In the genomic region with DNA sequence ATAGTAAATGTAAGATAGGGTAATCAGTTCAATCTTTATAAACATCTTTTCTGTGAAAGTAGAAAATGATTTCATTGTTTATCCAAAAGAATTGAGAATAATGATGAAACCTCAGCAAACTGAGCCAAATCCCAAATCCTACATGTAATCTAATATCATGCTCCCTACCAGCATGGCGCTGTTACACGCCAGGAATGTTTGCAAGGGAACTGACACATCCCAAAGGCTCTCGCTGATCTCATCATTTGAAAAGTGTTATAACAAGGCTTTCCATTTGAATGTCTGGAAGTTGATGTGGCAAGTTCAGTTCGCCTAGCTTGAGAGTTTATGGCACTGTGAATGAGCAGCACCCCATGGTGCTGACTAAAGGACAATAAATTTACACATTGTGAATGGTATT, we compare ENCODE assay signal across 23 mouse cellular contexts.
DNase-seq lines count a peak whose midpoint lies in the region; ATAC-seq and TF ChIP-seq lines count a peak whose summit lies in the region.
"Had no signal": no experiment of that assay in that cellular context is flagged by ENCODE, and none has a peak within 500 bp of the region (broad histone marks: within the 10 kb centered on the region; RNA-seq: fewer than 3 reads in every experiment).

No protein-coding gene starts in this region.

- DNase-seq in embryonic facial prominence, embryonic 14.5 days (ENCODE audit: low spot score), result peak; percentile 65
- DNase-seq in embryonic facial prominence, embryonic 10.5 days (ENCODE audit: low spot score), result no peak
- DNase-seq in 3T3-L1 (ENCODE audit: low read depth, low spot score), result peak; percentile 58
- DNase-seq in right cerebral cortex, postnatal 10 days (ENCODE audit: low spot score in 2 of 2), result no peak
- no peak for DNase-seq in embryo, embryonic 11 days
- DNase-seq: adrenal gland, postnatal 25 days; cerebellum, adult 18-20 months; cerebellum, postnatal 10 days; kidney, adult 9 months; kidney, postnatal 14 days; layer of hippocampus, adult 9-11 months; liver; lung, embryonic 14.5 days; lung, postnatal 36 days had no signal

- no peak overlapping the region for H3K4me3 ChIP-seq in embryonic facial prominence, embryonic 14.5 days (ENCODE audit: low read depth, low read length)
- no peak overlapping the region for H3K4me3 ChIP-seq in embryonic facial prominence, embryonic 10.5 days
- no peak overlapping the region for H3K4me3 ChIP-seq in embryonic fibroblast, embryonic 13.5 days (ENCODE audit: insufficient read depth, low read length)
- no peak overlapping the region for H3K4me3 ChIP-seq in myocyte
- H3K4me3 ChIP-seq: liver, embryonic 15.5 days had no signal

- 51% methylated on average over 4 of the region's 4 CpGs for WGBS in embryonic facial prominence, embryonic 14.5 days
- 85% methylated on average over 4 of the region's 4 CpGs for WGBS in embryonic facial prominence, embryonic 10.5 days

- no peaks in the 10 kb centered on the region for H3K9me3 ChIP-seq in embryonic facial prominence, embryonic 14.5 days (ENCODE audit: control insufficient read depth, low read length)
- H3K9me3 ChIP-seq in embryonic facial prominence, embryonic 10.5 days, result no peaks in the 10 kb centered on the region
- H3K9me3 ChIP-seq: G1E; liver, embryonic 15.5 days had no signal

- TF ChIP-seq CTCF in embryonic fibroblast, embryonic 13.5 days (IDR thresholded peaks at IDR 0.05; ENCODE audit: borderline replicate concordance, insufficient read depth, low read length), result no peak

- ATAC-seq in embryonic facial prominence, embryonic 14.5 days (ENCODE audit: low read depth), result no peak
- ATAC-seq: forebrain, embryonic 16.5 days; intestine, postnatal 0 days had no signal

- H3K36me3 ChIP-seq in embryonic facial prominence, embryonic 14.5 days (ENCODE audit: control insufficient read depth, insufficient read depth, low read length), result 0 out of 2 replicates have a peak, but pooled peaks cover 3% of the 10 kb centered on the region
- H3K36me3 ChIP-seq in embryonic facial prominence, embryonic 10.5 days (replicated peaks), result no peaks in the 10 kb centered on the region
- H3K36me3 ChIP-seq in myocyte (ENCODE audit: control insufficient read depth, insufficient read depth), result no peaks in the 10 kb centered on the region
- H3K36me3 ChIP-seq: G1E; liver, embryonic 15.5 days had no signal

- H3K4me2 ChIP-seq in embryonic facial prominence, embryonic 14.5 days (ENCODE audit: low read depth, low read length), result no peak overlapping the region
- peak overlapping the region; percentile 62 for H3K4me2 ChIP-seq in myocyte (ENCODE audit: low read depth)
- H3K4me2 ChIP-seq: heart, embryonic 11.5 days; hindbrain, embryonic 14.5 days; liver, embryonic 15.5 days; lung, embryonic 14.5 days; midbrain, embryonic 11.5 days had no signal

- no peak overlapping the region for H3K9ac ChIP-seq in embryonic facial prominence, embryonic 14.5 days (ENCODE audit: low read depth, low read length)
- H3K9ac ChIP-seq: hindbrain, embryonic 14.5 days; liver, embryonic 15.5 days; lung, embryonic 14.5 days had no signal

- H3K27me3 ChIP-seq in embryonic facial prominence, embryonic 14.5 days (replicated peaks; ENCODE audit: control insufficient read depth, insufficient read depth, low read length), result no peaks in the 10 kb centered on the region
- no peaks in the 10 kb centered on the region for H3K27me3 ChIP-seq in embryonic facial prominence, embryonic 10.5 days (replicated peaks; ENCODE audit: low read depth, poor library complexity, severe bottlenecking)
- H3K27me3 ChIP-seq in myocyte (ENCODE audit: control insufficient read depth, insufficient read depth, insufficient read length), result no peaks in the 10 kb centered on the region
- H3K27me3 ChIP-seq: liver, embryonic 15.5 days had no signal

- no peak overlapping the region for H3K27ac ChIP-seq in embryonic facial prominence, embryonic 14.5 days (replicated peaks; ENCODE audit: low read depth, low read length)
- no peak overlapping the region for H3K27ac ChIP-seq in embryonic facial prominence, embryonic 10.5 days (replicated peaks)
- peak overlapping the region; percentile 67 for H3K27ac ChIP-seq in embryonic fibroblast, embryonic 13.5 days (ENCODE audit: insufficient read depth, low read length)
- H3K27ac ChIP-seq: hindbrain, embryonic 14.5 days; liver, embryonic 15.5 days had no signal

- no peak overlapping the region for H3ac ChIP-seq in myocyte (ENCODE audit: control insufficient read depth, insufficient read length)

- H3K79me2 ChIP-seq in myocyte (ENCODE audit: control insufficient read depth, insufficient read depth), result no peaks in the 10 kb centered on the region

- no peak for TF ChIP-seq POLR2A in embryonic fibroblast, embryonic 13.5 days (IDR thresholded peaks at IDR 0.05; ENCODE audit: low read depth, low read length)
- TF ChIP-seq POLR2A in myocyte (IDR thresholded peaks at IDR 0.05; ENCODE audit: insufficient read length, low read depth), result no peak

- no peaks in the 10 kb centered on the region for H3K4me1 ChIP-seq in embryonic facial prominence, embryonic 14.5 days (ENCODE audit: control insufficient read depth, insufficient read depth, low read length)
- no peaks in the 10 kb centered on the region for H3K4me1 ChIP-seq in embryonic facial prominence, embryonic 10.5 days
- H3K4me1 ChIP-seq in embryonic fibroblast, embryonic 13.5 days (ENCODE audit: control insufficient read depth, insufficient read depth, low read length), result no peaks in the 10 kb centered on the region
- H3K4me1 ChIP-seq: liver, embryonic 15.5 days had no signal

TF ChIP-seq in myocyte, 11 proteins besides CTCF, POLR2A, EP300 and RAD21:
- TF ChIP-seq POLR2AphosphoS2 (IDR thresholded peaks at IDR 0.05; ENCODE audit: insufficient read length, low read depth), result no peak
- no peak for TF ChIP-seq MYOD1 (IDR thresholded peaks at IDR 0.05; ENCODE audit: control insufficient read depth in 1 of 3, insufficient read length in 2 of 3, low read depth in 2 of 3)
- peak; percentile 79 for TF ChIP-seq CEBPB (IDR thresholded peaks at IDR 0.05; ENCODE audit: insufficient read depth, poor library complexity, severe bottlenecking)
TF ChIP-seq in myocyte: peak in this region for 1.

Comparison
In these comparisons a context has a peak if more than half of its experiments do, and no peak if none do; other contexts are left out.
1. DNase-seq: peak in embryonic facial prominence, embryonic 14.5 days (single experiment) and 3T3-L1 (single experiment); none in embryonic facial prominence, embryonic 10.5 days (single experiment), right cerebral cortex, postnatal 10 days (0 of 2) and embryo, embryonic 11 days (single experiment).